Mouse (Mus musculus) cerebellum, adult 9-10 months (tissue): ENCODE results near the gene Psmd9.

ENCODE experiments used
- DNase-seq: peaks from one replicate; pipeline ENCODE4 v3.0.0; 2022

Psmd9 gene

GRCm38 (mm10) chr5:123137910-123138229 lies 31.3 kb upstream of the Psmd9 start:
- peak; percentile 80 for DNase-seq

- peak; percentile 76 for DNase-seq
Observed at GRCm38 (mm10) chr5:123138230-123138911, 30.8 kb upstream of the Psmd9 start.

- DNase-seq: peak; percentile 94
Observed at GRCm38 (mm10) chr5:123138953-123139721, 30.1 kb upstream of the Psmd9 start.

GRCm38 (mm10) chr5:123139722-123140627 lies 29.2 kb upstream of the Psmd9 start:
- peak; percentile 69 for DNase-seq

GRCm38 (mm10) chr5:123140694-123141554 lies 28.3 kb upstream of the Psmd9 start:
- DNase-seq: peak; percentile 97

GRCm38 (mm10) chr5:123141555-123142160 lies 27.6 kb upstream of the Psmd9 start:
- no peak for DNase-seq

GRCm38 (mm10) chr5:123142161-123143157 lies 26.8 kb upstream of the Psmd9 start, which contains the start of gene Setd1b:
Setd1b (plus strand) TSS chr5:123142193.
- DNase-seq: peak; percentile 65

GRCm38 (mm10) chr5:123143251-123143970 lies 25.8 kb upstream of the Psmd9 start:
- peak; percentile 72 for DNase-seq

GRCm38 (mm10) chr5:123143971-123144745 lies 25.1 kb upstream of the Psmd9 start:
- DNase-seq: peak; percentile 60

GRCm38 (mm10) chr5:123144746-123145590 lies 24.2 kb upstream of the Psmd9 start:
- DNase-seq: peak; percentile 60

- DNase-seq: no peak
Observed at GRCm38 (mm10) chr5:123146357-123146756, 22.9 kb upstream of the Psmd9 start.

GRCm38 (mm10) chr5:123147569-123147968 lies 21.6 kb upstream of the Psmd9 start:
- peak; percentile 45 for DNase-seq

GRCm38 (mm10) chr5:123148073-123148722 lies 21.0 kb upstream of the Psmd9 start:
- DNase-seq: peak; percentile 51

- DNase-seq: peak; percentile 93
Observed at GRCm38 (mm10) chr5:123149451-123150400, 19.5 kb upstream of the Psmd9 start.

GRCm38 (mm10) chr5:123150641-123151040 lies 18.6 kb upstream of the Psmd9 start:
- DNase-seq: peak; percentile 67

- no peak for DNase-seq
Observed at GRCm38 (mm10) chr5:123151077-123151476, 18.1 kb upstream of the Psmd9 start.
